Comparison of ENCODE assay signal across 11 mouse cellular contexts in the genomic region with DNA sequence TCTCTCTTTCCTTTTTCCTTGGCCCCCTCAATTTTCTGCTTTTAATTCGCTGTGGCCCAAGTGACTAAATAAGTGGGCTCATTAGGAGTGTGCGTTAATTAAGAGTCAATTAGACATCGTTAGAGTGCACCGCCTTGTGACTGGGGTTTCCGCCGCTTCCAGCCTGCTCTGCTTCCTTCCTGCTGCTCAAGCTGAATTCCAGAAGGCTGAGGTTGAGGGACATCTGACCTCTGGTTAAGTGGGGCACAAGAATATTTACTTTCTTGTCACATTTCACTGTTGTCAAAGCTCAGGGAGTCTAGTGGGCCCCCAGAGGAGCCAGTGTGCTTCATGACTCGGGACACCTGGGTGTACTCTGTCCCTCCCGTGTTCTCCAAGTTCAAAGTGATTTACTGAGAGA.
DNase-seq lines count a peak whose midpoint lies in the region; ATAC-seq and TF ChIP-seq lines count a peak whose summit lies in the region.
"Had no signal": no experiment of that assay in that cellular context is flagged by ENCODE, and none has a peak within 500 bp of the region (broad histone marks: within the 10 kb centered on the region; RNA-seq: fewer than 3 reads in every experiment).

No protein-coding gene starts in this region.

- no peaks in the 10 kb centered on the region for H3K36me3 ChIP-seq in liver, postnatal 0 days (replicated peaks; ENCODE audit: insufficient read depth, low read length)
- H3K36me3 ChIP-seq in liver, embryonic 11.5 days (ENCODE audit: control insufficient read depth, insufficient read depth, low read length): no peaks in the 10 kb centered on the region
- no peaks in the 10 kb centered on the region for H3K36me3 ChIP-seq in embryonic facial prominence, embryonic 13.5 days
- no peaks in the 10 kb centered on the region for H3K36me3 ChIP-seq in kidney, embryonic 15.5 days
- no peaks in the 10 kb centered on the region for H3K36me3 ChIP-seq in stomach, embryonic 15.5 days
- H3K36me3 ChIP-seq: heart, embryonic 15.5 days; liver, embryonic 15.5 days had no signal

- DNase-seq in liver, postnatal 0 days: no peak
- DNase-seq in liver, embryonic 11.5 days (ENCODE audit: low spot score): no peak
- DNase-seq in spleen, adult 12 weeks (ENCODE audit: low spot score): no peak
- no peak for DNase-seq in urinary bladder, postnatal 10 days (ENCODE audit: low spot score)
- DNase-seq: thymus, adult 2 months had no signal

- no peaks in the 10 kb centered on the region for H3K27me3 ChIP-seq in liver, postnatal 0 days (ENCODE audit: insufficient read depth, low read length)
- no peaks in the 10 kb centered on the region for H3K27me3 ChIP-seq in liver, embryonic 11.5 days (replicated peaks; ENCODE audit: control insufficient read depth, insufficient read depth, low read length)
- no peaks in the 10 kb centered on the region for H3K27me3 ChIP-seq in embryonic facial prominence, embryonic 13.5 days
- no peaks in the 10 kb centered on the region for H3K27me3 ChIP-seq in kidney, embryonic 15.5 days
- H3K27me3 ChIP-seq in stomach, embryonic 15.5 days (replicated peaks): no peaks in the 10 kb centered on the region
- H3K27me3 ChIP-seq: heart, embryonic 15.5 days; liver, embryonic 15.5 days had no signal

- 44% methylated on average over 8 of the region's 8 CpGs for WGBS in liver, postnatal 0 days (ENCODE audit: insufficient replicate concordance)
- WGBS in liver, embryonic 11.5 days: 26% methylated on average over 8 of the region's 8 CpGs
- 25% methylated on average over 8 of the region's 8 CpGs for WGBS in embryonic facial prominence, embryonic 13.5 days
- 19% methylated on average over 8 of the region's 8 CpGs for WGBS in kidney, embryonic 15.5 days
- 35% methylated on average over 8 of the region's 8 CpGs for WGBS in stomach, embryonic 15.5 days

- TF ChIP-seq CTCF in liver, postnatal 0 days (IDR thresholded peaks at IDR 0.05; ENCODE audit: low read depth): no peak

- TF ChIP-seq EP300 in liver, postnatal 0 days (IDR thresholded peaks at IDR 0.05; ENCODE audit: low read depth): no peak

- ATAC-seq in liver, postnatal 0 days: no peak
- ATAC-seq in liver, embryonic 11.5 days (replicated peaks; ENCODE audit: low FRiP score): no peak
- no peak for ATAC-seq in embryonic facial prominence, embryonic 13.5 days (ENCODE audit: insufficient number of reproducible peaks, insufficient read depth, low FRiP score, low TSS enrichment, low read depth)
- peak; percentile 57 for ATAC-seq in kidney, embryonic 15.5 days (replicated peaks; ENCODE audit: low FRiP score)
- ATAC-seq in stomach, embryonic 15.5 days (ENCODE audit: insufficient read depth, low FRiP score, low read depth): no peak

- H3K4me1 ChIP-seq in liver, postnatal 0 days (ENCODE audit: insufficient read depth): no peaks in the 10 kb centered on the region
- 0 out of 2 replicates have a peak, but pooled peaks cover 3% of the 10 kb centered on the region for H3K4me1 ChIP-seq in liver, embryonic 11.5 days (replicated peaks; ENCODE audit: control insufficient read depth, insufficient read depth, low read length)
- H3K4me1 ChIP-seq in embryonic facial prominence, embryonic 13.5 days: peaks cover 51% of the 10 kb centered on the region
- H3K4me1 ChIP-seq in kidney, embryonic 15.5 days: peaks cover 74% of the 10 kb centered on the region
- H3K4me1 ChIP-seq in stomach, embryonic 15.5 days: peaks cover 17% of the 10 kb centered on the region; the same call in 1 of the 2 replicates
- H3K4me1 ChIP-seq: liver, embryonic 15.5 days had no signal

- no peak overlapping the region for H3K4me2 ChIP-seq in liver, postnatal 0 days (ENCODE audit: low read depth, low read length)
- no peak overlapping the region for H3K4me2 ChIP-seq in liver, embryonic 11.5 days
- no peak overlapping the region for H3K4me2 ChIP-seq in embryonic facial prominence, embryonic 13.5 days
- no peak overlapping the region for H3K4me2 ChIP-seq in kidney, embryonic 15.5 days
- H3K4me2 ChIP-seq in stomach, embryonic 15.5 days: no peak overlapping the region
- H3K4me2 ChIP-seq: heart, embryonic 15.5 days; liver, embryonic 15.5 days had no signal

- H3K9ac ChIP-seq in liver, postnatal 0 days (replicated peaks): no peak overlapping the region
- no peak overlapping the region for H3K9ac ChIP-seq in liver, embryonic 11.5 days (ENCODE audit: low read depth, low read length)
- no peak overlapping the region for H3K9ac ChIP-seq in embryonic facial prominence, embryonic 13.5 days
- H3K9ac ChIP-seq in kidney, embryonic 15.5 days: no peak overlapping the region
- no peak overlapping the region for H3K9ac ChIP-seq in stomach, embryonic 15.5 days
- H3K9ac ChIP-seq: heart, embryonic 15.5 days; liver, embryonic 15.5 days had no signal

- no peaks in the 10 kb centered on the region for H3K9me3 ChIP-seq in liver, postnatal 0 days (ENCODE audit: low read length)
- no peaks in the 10 kb centered on the region for H3K9me3 ChIP-seq in liver, embryonic 11.5 days (ENCODE audit: control insufficient read depth, low read length)
- H3K9me3 ChIP-seq in embryonic facial prominence, embryonic 13.5 days: no peaks in the 10 kb centered on the region
- no peaks in the 10 kb centered on the region for H3K9me3 ChIP-seq in kidney, embryonic 15.5 days (replicated peaks)
- H3K9me3 ChIP-seq in stomach, embryonic 15.5 days: no peaks in the 10 kb centered on the region
- H3K9me3 ChIP-seq: heart, embryonic 15.5 days; liver, embryonic 15.5 days had no signal

- H3K4me3 ChIP-seq in liver, postnatal 0 days (ENCODE audit: low read depth, low read length): no peak overlapping the region
- no peak overlapping the region for H3K4me3 ChIP-seq in liver, embryonic 11.5 days (ENCODE audit: low read depth, low read length)
- no peak overlapping the region for H3K4me3 ChIP-seq in embryonic facial prominence, embryonic 13.5 days
- no peak overlapping the region for H3K4me3 ChIP-seq in kidney, embryonic 15.5 days (replicated peaks)
- no peak overlapping the region for H3K4me3 ChIP-seq in stomach, embryonic 15.5 days (replicated peaks)
- H3K4me3 ChIP-seq: heart, embryonic 15.5 days; layer of hippocampus, adult 2 months; liver, embryonic 15.5 days had no signal

- H3K27ac ChIP-seq in liver, postnatal 0 days (ENCODE audit: low read depth): 0 out of 2 replicates have a peak overlapping the region, but pooled peaks have one; percentile 48
- no peak overlapping the region for H3K27ac ChIP-seq in liver, embryonic 11.5 days (ENCODE audit: low read depth, low read length)
- H3K27ac ChIP-seq in embryonic facial prominence, embryonic 13.5 days: peak overlapping the region; percentile 64
- H3K27ac ChIP-seq in kidney, embryonic 15.5 days: peak overlapping the region; percentile 87
- peak overlapping the region; percentile 45; the same call in 1 of the 2 replicates for H3K27ac ChIP-seq in stomach, embryonic 15.5 days
- H3K27ac ChIP-seq: layer of hippocampus, adult 2 months; liver, embryonic 15.5 days had no signal
